Mouse (Mus musculus) megakaryocyte, embryonic 14.5 days (primary cell): ENCODE data around the gene Ganc.

Experiments
- FLI1 ChIP-seq: IDR thresholded peaks from 2 replicates; pipeline ENCODE4 v1.6.1; 2012; ENCODE audit warnings: low read length, inconsistent platforms, mixed read lengths
- GATA1 ChIP-seq: IDR thresholded peaks from 3 replicates; pipeline ENCODE4 v1.6.1; 2012; ENCODE audit warnings: mixed read lengths, low read length, inconsistent platforms, borderline replicate concordance

GRCm38 (mm10) chr2:120501931-120502604 lies 98.4 kb downstream of the Ganc start:
- TF ChIP-seq GATA1 (no peak), FLI1 (no peak)
